In genomic region chrX:58256043-58256442, GRCm38 (mm10) we compare ENCODE assay signal across 15 mouse cellular contexts.
DNase-seq lines count a peak whose midpoint lies in the region; ATAC-seq lines count a peak whose summit lies in the region.
"Had no signal": no experiment of that assay in that cellular context is flagged by ENCODE, and none has a peak within 500 bp of the region (broad histone marks: within the 10 kb centered on the region; RNA-seq: fewer than 3 reads in every experiment).

No protein-coding gene starts in this region.

- no peaks in the 10 kb centered on the region for H3K36me3 ChIP-seq in kidney, embryonic 15.5 days

- no peak overlapping the region for H3K4me3 ChIP-seq in kidney, embryonic 15.5 days (replicated peaks)
- H3K4me3 ChIP-seq: megakaryocyte, embryonic 14.5 days had no signal

- no peak overlapping the region for H3K27ac ChIP-seq in kidney, embryonic 15.5 days

- no peaks in the 10 kb centered on the region for H3K27me3 ChIP-seq in kidney, embryonic 15.5 days
- H3K27me3 ChIP-seq: megakaryocyte, embryonic 14.5 days had no signal

- DNase-seq in kidney, adult 11 months, result no peak
- DNase-seq in Muller cell, postnatal 12 days (ENCODE audit: inconsistent ontology term), result peak; percentile 87
- peak; percentile 1 for DNase-seq in embryo, embryonic 11 days
- peak; percentile 3 to 11 for DNase-seq in layer of hippocampus, postnatal 10 days (ENCODE audit: low spot score in 2 of 2)
- no peak for DNase-seq in thymus, postnatal 0 days (ENCODE audit: low spot score)
- no peak for DNase-seq in adrenal gland, postnatal 14 days
- DNase-seq in gastrocnemius, adult 18-20 months (ENCODE audit: low spot score), result no peak
- DNase-seq: cerebellum, adult 9-11 months; heart, adult 11 months; heart, postnatal 14 days; kidney, adult 9 months; lung, embryonic 14.5 days had no signal

- ATAC-seq in kidney, embryonic 15.5 days (replicated peaks; ENCODE audit: low FRiP score), result peak; percentile 70
- ATAC-seq: CD4-positive, CD25-positive, alpha-beta regulatory T cell, adult 4 months had no signal

- H3K4me2 ChIP-seq in kidney, embryonic 15.5 days, result peak overlapping the region; percentile 31
- H3K4me2 ChIP-seq: lung, embryonic 14.5 days had no signal

- H3K9me3 ChIP-seq in kidney, embryonic 15.5 days (replicated peaks), result no peaks in the 10 kb centered on the region
- H3K9me3 ChIP-seq: megakaryocyte, embryonic 14.5 days had no signal

- H3K4me1 ChIP-seq in kidney, embryonic 15.5 days, result no peaks in the 10 kb centered on the region
- H3K4me1 ChIP-seq: megakaryocyte, embryonic 14.5 days had no signal

- no peak overlapping the region for H3K9ac ChIP-seq in kidney, embryonic 15.5 days
- H3K9ac ChIP-seq: lung, embryonic 14.5 days had no signal

- WGBS in kidney, embryonic 15.5 days, result 33% methylated on average over 8 of the region's 8 CpGs

Comparison
In these comparisons a context has a peak if more than half of its experiments do, and no peak if none do; other contexts are left out.
1. DNase-seq: peak in Muller cell, postnatal 12 days (single experiment), embryo, embryonic 11 days (single experiment) and layer of hippocampus, postnatal 10 days (2 of 2); none in kidney, adult 11 months (single experiment), thymus, postnatal 0 days (single experiment), adrenal gland, postnatal 14 days (single experiment) and gastrocnemius, adult 18-20 months (single experiment).